Mouse (Mus musculus) Patski (cell line): ENCODE results near the gene Klhl29. TPM values are rescaled to one million over a fixed set of nuclear protein-coding genes. Genes with fewer than 3 reads are reported as not detected.

Source experiments
- ATAC-seq: fragments of 100-300 bp; one replicate; pipeline ENCODE4 v1.8.0; 2021
- CTCF ChIA-PET: fragments of 350-600 bp; sonication (Branson Sonifier 250); formaldehyde crosslinking; loops from one replicate; lab custom pipeline; 2022; ENCODE audit warnings: inconsistent platforms; lab: Charles Lee
- POLR2A ChIA-PET: fragments of 350-600 bp; sonication (Branson Sonifier 250); formaldehyde crosslinking; loops from one replicate; lab custom pipeline; 2022; ENCODE audit warnings: antibody characterized with exemption, inconsistent platforms; lab: Charles Lee
- DNase-seq: peaks from one replicate; pipeline ENCODE4 v3.0.0-alpha.2; 2011; ENCODE audit warnings: low read depth, low spot score
- H3K27me3 ChIP-seq: fragments of 371-371 bp; one replicate; pipeline ENCODE4 v1.5.1; 2021
- CTCF ChIP-seq: fragments of 100-300 bp; IDR thresholded peaks from one replicate; pipeline ENCODE4 v1.5.1; 2021
- in situ Hi-C: fragments of 300-500 bp; cut with MboI; formaldehyde crosslinking; loops from 3 replicates; pipeline ENCODE4 v1.11.1; 2018; ENCODE audit warnings: low pct_unique_long_range_greater_than_20kb, mixed read lengths
- polyA plus RNA-seq: library from polyadenylated mRNA; unstranded; gene quantifications from one replicate; pipeline ENCODE4 v1.2.3, GENCODE M21; 2021

Klhl29 gene
- polyA plus RNA-seq, 1 experiment from 2014 or later, result 16.8 TPM

DNA sequence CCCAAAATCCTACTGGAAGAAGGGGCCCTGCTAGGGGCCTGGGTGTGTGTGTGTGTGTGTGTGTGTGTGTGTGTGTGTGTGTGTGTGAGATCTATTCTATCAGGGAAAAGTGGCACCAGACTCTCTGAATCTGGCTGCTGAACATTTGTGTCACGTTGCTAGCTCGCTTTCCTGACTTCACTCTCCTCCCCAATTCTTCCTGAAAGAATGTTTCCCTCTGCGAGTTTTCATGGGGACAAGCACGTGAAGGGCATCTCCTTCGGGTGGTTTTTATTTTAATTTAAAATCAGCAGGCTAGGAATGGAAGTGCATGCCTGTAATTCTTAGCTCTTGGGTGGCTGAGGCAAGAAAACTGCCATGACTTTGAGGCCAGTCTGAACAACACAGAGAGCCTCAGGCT, 172.1 kb downstream of the Klhl29 start:
- no peak for TF ChIP-seq CTCF
- no peaks in the 10 kb centered on the region for H3K27me3 ChIP-seq
- no peak for ATAC-seq
- ChIA-PET CTCF (no interaction called here), POLR2A (no interaction called here)
- no peak for DNase-seq
- in situ Hi-C loops, result no loop called here

DNA sequence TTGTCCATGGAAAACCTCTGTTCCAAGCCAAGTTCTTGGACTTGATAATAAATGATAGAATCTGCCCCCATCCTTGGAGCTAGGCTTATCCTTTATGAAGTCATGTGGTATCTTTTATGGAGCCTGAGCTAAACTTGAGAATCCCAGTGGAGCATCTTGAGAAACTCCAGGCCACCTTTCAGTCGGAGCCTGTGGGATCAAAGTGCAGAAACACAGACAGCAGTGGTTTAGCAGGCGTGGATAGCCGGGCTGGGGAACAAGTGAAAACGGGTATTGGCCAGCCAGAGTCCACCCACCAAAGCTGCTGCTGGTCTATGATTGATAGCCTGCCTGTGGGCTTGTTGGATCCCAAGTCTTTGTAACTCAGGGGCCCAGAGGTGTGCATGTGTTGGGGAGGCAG, 177.2 kb downstream of the Klhl29 start:
- in situ Hi-C loops, result no loop called here
- ChIA-PET POLR2A (no interaction called here), CTCF (no interaction called here)
- TF ChIP-seq CTCF, result no peak
- ATAC-seq (no peak), DNase-seq (no peak)
- no peaks in the 10 kb centered on the region for H3K27me3 ChIP-seq

DNA sequence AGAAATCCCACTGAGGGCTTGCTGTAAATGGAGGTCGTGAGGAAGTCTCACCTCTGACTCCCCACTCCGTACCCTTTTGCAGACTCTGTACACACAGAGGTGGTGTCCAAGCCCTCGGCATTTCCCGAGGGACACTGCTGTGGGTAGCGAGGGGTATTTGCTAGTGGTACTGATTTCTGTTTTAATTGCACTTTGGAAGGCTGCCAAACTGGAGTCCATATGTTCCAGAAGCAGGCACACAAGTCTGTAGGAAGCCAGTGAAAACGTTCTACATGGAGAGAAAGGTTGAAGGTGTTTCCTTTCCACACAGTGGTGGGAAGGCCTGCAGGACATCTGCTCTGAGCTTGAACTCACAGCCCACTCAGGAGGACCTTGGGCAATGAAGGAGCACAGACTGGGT, 181.3 kb downstream of the Klhl29 start:
- ChIA-PET POLR2A (no interaction called here), CTCF (no interaction called here)
- no peak for TF ChIP-seq CTCF
- in situ Hi-C loops, result no loop called here
- DNase-seq, result no peak
- ATAC-seq, result no peak
- no peaks in the 10 kb centered on the region for H3K27me3 ChIP-seq

DNA sequence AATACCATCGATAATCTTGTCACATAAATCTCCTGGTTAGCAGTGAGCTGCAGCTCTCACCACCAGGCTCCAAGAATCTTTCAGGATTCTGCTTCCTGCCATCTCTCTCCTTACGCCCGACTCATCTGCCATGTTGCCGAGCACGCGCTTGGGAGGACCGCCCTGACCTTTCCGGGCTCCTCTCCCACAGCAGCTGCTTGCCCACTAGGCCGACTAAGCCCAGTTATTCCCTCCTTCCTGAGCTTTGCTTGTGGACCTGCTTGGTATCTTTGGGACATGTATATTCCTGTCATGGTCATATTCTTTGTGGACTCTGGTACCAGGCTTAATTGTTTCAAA, 183.1 kb downstream of the Klhl29 start:
- in situ Hi-C loops, result no loop called here
- ChIA-PET POLR2A (interaction anchor here (0.6 kb wide), 1 partner anchor 662 kb away, joined by 3 read pairs; no protein-coding TSS in a partner anchor), CTCF (interaction anchor here (1.3 kb wide), 2 partner anchors 8 to 13 kb away, joined by 3 read pairs; no protein-coding TSS in a partner anchor)
- no peaks in the 10 kb centered on the region for H3K27me3 ChIP-seq
- no peak for TF ChIP-seq CTCF
- no peak for ATAC-seq
- no peak for DNase-seq

DNA sequence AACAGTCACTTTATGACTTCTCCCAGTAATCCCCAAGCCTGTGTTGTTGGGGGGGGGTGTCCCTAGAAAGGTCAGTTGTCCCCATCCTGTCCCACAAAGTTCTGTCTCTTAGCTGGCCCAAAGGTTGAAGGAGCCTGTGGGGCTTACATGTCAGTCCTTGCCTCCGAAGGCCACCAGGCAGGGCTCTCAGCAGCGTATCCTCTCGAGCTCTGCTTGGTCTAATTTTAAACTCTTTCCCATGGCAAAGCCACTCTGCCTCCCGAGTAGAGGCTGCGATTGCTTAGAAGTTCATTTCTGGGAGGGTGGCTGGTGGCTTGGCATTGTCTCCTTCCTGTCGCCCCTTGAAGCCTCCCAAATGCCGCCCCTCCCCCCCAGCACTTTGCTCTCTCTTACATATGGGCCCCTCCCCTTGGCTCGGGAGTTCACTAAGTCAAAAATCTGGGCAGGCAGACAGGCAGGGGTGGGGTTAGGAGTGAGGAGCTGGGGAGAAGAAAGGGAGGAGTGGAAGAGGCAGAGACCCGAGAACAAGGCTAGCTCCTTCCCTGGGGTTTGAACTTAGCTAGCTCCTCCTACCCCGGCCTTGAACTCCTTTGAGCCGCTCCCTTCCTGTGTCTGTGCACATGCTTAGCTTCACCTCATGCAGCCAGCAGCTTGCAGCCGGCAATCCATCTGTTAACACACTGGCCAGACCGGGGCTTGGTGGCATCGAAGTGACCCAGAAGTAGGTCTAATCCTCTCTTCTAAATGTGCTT, 183.7 kb downstream of the Klhl29 start:
- TF ChIP-seq CTCF, result no peak
- in situ Hi-C loops, result no loop called here
- CTCF ChIA-PET, result interaction anchor here (1.3 kb wide), 2 partner anchors 8 to 12 kb away, joined by 3 read pairs; no protein-coding TSS in a partner anchor
- ATAC-seq (no peak), DNase-seq (no peak)
- POLR2A ChIA-PET, result no interaction called here
- no peaks in the 10 kb centered on the region for H3K27me3 ChIP-seq

DNA sequence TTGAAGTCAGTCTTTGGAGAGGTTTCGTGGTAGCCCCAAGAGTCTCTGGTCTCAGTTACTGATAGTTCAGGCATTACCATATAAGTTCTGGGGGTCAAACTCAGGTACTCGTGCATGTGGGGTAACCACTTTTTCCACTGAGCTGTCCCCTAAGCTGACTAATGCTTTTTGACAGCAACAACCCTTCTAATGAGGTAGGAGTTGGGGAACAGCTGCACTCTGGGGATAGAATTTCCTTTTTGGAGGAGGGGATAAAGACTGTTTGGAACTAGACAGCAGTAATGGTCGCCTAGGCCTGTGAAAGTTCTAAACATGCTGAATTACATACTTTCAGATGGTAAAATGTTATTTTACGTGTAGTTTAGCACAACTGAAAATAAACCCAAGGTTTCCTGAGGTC, 184.3 kb downstream of the Klhl29 start:
- no peaks in the 10 kb centered on the region for H3K27me3 ChIP-seq
- ATAC-seq, result no peak
- DNase-seq, result no peak
- ChIA-PET POLR2A (no interaction called here), CTCF (interaction anchor here (1.3 kb wide), 1 partner anchor 9 kb away, joined by 3 read pairs; no protein-coding TSS in a partner anchor)
- no peak for TF ChIP-seq CTCF
- in situ Hi-C loops, result no loop called here

DNA sequence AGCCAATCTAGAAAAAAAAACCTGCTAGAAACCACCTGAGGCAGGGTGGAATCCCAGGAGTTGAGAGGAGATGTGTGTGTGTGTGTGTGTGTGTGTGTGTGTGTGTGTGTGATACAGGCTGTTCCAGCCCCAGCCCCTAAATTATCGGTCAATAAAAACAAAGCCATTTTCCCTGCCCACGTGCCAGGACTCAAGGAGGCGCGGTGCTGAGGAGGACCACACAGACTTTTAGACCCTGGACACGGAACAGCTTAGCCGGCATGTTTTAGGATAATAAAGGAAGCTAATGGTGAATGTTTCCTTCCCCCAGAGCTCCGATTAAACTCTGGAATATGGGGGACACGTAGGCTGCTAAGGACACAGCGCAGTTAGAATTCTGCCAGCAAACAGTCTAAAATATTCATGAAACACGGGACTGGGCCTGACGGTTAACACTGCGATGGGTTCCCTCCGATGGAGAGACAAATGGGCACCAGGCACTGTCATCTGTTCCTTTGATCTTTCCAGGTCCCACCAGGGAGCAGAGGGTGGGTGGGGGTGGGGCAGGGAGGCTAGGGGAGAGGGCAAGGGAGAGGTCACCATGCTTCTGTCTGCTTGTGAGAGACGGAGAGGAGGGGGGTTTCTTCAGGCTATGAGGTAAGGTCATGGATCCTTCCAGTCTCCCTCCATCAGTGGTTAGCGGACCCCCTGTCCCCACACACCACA, 185.9 kb downstream of the Klhl29 start:
- ChIA-PET CTCF (no interaction called here), POLR2A (no interaction called here)
- in situ Hi-C loops, result no loop called here
- TF ChIP-seq CTCF, result no peak
- H3K27me3 ChIP-seq, result no peaks in the 10 kb centered on the region
- no peak for DNase-seq
- no peak for ATAC-seq

DNA sequence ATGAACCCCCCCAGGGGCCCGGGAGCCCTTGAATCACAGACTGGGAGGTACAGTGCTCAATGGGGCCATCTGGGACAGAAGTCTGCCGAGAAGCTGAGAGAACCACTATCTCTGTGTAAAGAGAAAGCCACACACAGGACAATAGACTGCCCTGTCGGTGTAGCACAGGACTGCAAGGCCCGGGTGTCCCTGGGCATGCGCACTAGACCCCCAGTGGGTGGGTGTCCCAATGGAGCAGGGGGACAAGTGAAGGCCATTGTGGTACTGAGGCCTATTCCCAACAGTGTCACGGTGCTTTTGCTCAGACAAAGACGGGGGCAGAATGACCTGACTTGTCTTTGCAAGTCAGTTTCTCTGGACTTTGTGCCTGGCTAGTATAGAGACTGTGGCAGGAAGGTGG, 186.6 kb downstream of the Klhl29 start:
- no peaks in the 10 kb centered on the region for H3K27me3 ChIP-seq
- no peak for TF ChIP-seq CTCF
- in situ Hi-C loops, result no loop called here
- POLR2A ChIA-PET, result no interaction called here
- CTCF ChIA-PET, result no interaction called here
- ATAC-seq (no peak), DNase-seq (no peak)

DNA sequence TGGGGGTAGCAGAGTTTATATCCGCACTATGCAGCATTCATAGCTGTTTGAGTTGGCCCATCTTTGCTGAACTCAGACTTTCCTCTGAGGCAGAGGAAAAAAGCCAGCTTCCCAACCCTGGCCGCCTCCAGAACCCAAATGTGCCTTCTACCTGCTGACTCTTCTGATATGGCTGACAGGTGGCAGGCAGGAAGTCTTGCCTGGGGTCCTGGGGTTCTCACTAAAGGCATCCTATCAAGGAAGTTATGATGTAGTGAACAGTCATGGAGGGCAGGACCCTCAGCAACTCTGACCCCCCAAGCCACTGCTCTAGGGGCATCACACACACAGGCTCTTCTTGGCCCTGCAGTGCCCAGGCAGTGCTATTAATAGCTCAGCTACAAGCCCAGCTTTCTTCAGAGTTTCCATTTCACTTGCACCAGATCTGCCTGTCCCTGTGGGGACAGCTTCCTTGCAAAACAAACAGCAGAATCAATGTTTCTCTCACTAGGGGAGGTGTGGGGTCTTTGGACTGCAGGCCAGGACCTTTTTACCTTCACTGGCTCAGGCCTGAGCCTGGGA, 187.6 kb downstream of the Klhl29 start:
- ATAC-seq, result no peak
- no peaks in the 10 kb centered on the region for H3K27me3 ChIP-seq
- in situ Hi-C loops, result no loop called here
- no peak for DNase-seq
- CTCF ChIA-PET, result interaction anchor here (1.5 kb wide), 1 partner anchor 10 kb away, joined by 4 read pairs; no protein-coding TSS in a partner anchor
- POLR2A ChIA-PET, result interaction anchor here (0.7 kb wide), 1 partner anchor 9 kb away, joined by 3 read pairs; no protein-coding TSS in a partner anchor
- no peak for TF ChIP-seq CTCF

DNA sequence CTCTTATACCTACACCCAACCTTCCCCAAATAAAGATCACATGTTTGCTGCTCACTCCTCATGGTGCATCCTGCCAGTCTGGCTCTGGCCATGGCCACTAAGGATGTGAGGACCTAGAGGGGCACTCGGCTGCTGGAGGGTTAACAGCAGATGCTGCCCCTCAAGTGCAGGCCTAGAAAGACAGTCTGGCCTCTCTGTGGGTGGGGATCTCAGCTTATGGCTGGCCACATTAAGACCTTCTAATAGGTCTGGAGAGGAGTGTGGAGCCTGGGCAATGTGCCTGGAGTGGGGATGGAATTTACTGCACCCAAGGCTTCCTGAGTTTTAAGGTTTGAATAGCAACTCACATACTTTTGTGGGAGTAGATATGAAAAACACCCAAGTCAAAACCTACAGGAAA, 188.8 kb downstream of the Klhl29 start:
- ChIA-PET CTCF (interaction anchor here (1.3 to 1.5 kb wide), 2 partner anchors 9 to 44 kb away, joined by 3 to 4 read pairs; no protein-coding TSS in a partner anchor), POLR2A (no interaction called here)
- DNase-seq (no peak), ATAC-seq (peak; percentile 60)
- TF ChIP-seq CTCF, result no peak
- in situ Hi-C loops, result no loop called here
- H3K27me3 ChIP-seq, result no peaks in the 10 kb centered on the region

DNA sequence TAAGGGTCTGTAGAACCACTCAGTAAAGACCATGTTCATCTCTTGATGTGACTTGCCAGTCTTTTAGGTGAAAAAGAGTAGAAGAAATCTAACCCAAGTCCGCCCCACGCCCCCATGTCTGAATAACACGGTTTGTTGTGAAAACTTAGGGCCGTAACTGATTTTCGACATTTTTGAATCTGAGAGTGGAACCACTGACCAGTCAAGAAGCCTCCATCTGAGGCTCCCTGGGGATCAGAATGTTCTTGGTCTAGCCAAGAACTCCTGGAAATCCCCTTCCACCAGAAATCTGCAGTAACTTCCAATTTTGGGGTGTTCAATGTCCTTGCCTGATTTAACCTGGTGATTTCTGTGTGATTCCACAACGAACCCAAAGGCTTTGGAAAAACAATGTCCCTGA, 189.9 kb downstream of the Klhl29 start:
- ChIA-PET POLR2A (no interaction called here), CTCF (interaction anchor here (1.3 kb wide), 1 partner anchor 42 kb away, joined by 3 read pairs; no protein-coding TSS in a partner anchor)
- ATAC-seq (no peak), DNase-seq (no peak)
- H3K27me3 ChIP-seq, result no peaks in the 10 kb centered on the region
- TF ChIP-seq CTCF, result no peak
- in situ Hi-C loops, result no loop called here
